Mouse (Mus musculus) MEL (cell line): Measurements from ENCODE around the gene Enc1.

Experiments used
- CHD2 ChIP-seq: IDR thresholded peaks from 2 replicates; pipeline ENCODE4 v1.6.1; 2011; ENCODE audit warnings: low read length, improper control_type of control experiment
- CTCF ChIP-seq, 3 experiments: IDR thresholded peaks in 2 of 3; conservative IDR thresholded peaks in 1 of 3; 2 replicates each; pipeline ENCODE4 v1.5.1; 2011 to 2012; ENCODE audit warnings: low read length in 3 of 3, low read depth in 2 of 3, mild to moderate bottlenecking in 2 of 3, improper control_type of control experiment in 1 of 3, inconsistent platforms in 1 of 3, mixed read lengths in 1 of 3, moderate library complexity in 1 of 3; ENCODE audit not compliant: control insufficient read depth in 1 of 3, insufficient read depth in 1 of 3, poor library complexity in 1 of 3, severe bottlenecking in 1 of 3
- E2F4 ChIP-seq: IDR thresholded peaks from 2 replicates; pipeline ENCODE4 v1.6.1; 2011; ENCODE audit warnings: low read depth, low read length, improper control_type of control experiment, borderline replicate concordance
- EP300 ChIP-seq, 2 experiments: IDR thresholded peaks; 2 replicates each; pipeline ENCODE4 v1.6.1; 2011; ENCODE audit warnings: improper control_type of control experiment in 2 of 2, low read length in 2 of 2, low read depth in 1 of 2, mild to moderate bottlenecking in 1 of 2
- MAFK ChIP-seq: IDR thresholded peaks from 2 replicates; pipeline ENCODE4 v1.6.1; 2011; ENCODE audit warnings: low read depth, mild to moderate bottlenecking, low read length, improper control_type of control experiment, borderline replicate concordance
- POLR2AphosphoS2 ChIP-seq: IDR thresholded peaks from 2 replicates; pipeline ENCODE4 v1.6.1; 2011; ENCODE audit warnings: low read length, improper control_type of control experiment
- UBTF ChIP-seq: IDR thresholded peaks from 2 replicates; pipeline ENCODE4 v1.6.1; 2012; ENCODE audit warnings: low read depth, mild to moderate bottlenecking, inconsistent platforms, low read length, improper control_type of control experiment, moderate library complexity, borderline replicate concordance; ENCODE audit not compliant: insufficient read depth

DNA sequence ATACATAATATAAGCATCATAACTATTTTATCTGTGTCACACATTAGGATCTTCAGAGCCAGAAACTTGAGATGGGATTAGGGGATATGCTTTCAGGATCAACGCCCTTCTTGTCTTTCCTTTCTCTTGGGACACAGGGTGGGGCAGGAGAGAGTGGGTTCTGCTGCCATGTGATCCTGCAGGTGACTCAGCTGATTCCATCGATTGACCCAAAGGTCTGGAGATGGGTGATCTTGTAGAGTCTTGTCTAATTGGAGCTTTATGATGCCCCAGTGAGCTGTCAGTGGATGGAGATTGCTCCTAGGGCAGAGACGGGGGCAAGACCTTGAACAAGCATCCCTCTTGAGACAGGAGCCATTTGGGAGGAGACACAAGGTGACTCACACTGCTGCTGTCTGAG is 33.9 kb downstream of the Enc1 start:
- TF ChIP-seq E2F4: no peak
- TF ChIP-seq CTCF (IDR thresholded peaks at IDR 0.05 in 2 of 3, conservative IDR thresholded peaks at IDR 0.05 in 1 of 3; ENCODE audit: control insufficient read depth in 1 of 3, insufficient read depth in 1 of 3, low read depth in 2 of 3, low read length in 3 of 3, poor library complexity in 1 of 3, severe bottlenecking in 1 of 3): no peak
- TF ChIP-seq EP300 (IDR thresholded peaks at IDR 0.05; ENCODE audit: low read depth in 1 of 2, low read length in 2 of 2): no peak
- no peak for TF ChIP-seq POLR2AphosphoS2
- TF ChIP-seq CHD2: no peak
- no peak for TF ChIP-seq MAFK
- no peak for TF ChIP-seq UBTF
